Mouse (Mus musculus): Measurements from ENCODE around the gene Dab1. TPM values are rescaled to one million over a fixed set of nuclear protein-coding genes. Genes with fewer than 3 reads are reported as not detected.

Gene Dab1
- polyA plus RNA-seq, 1 experiment from 2014 or later, result 114 TPM

- ATAC-seq, result no peak
- Histone ChIP-seq H3K27me3 (no peaks in the 10 kb centered on the region), H3K36me3 (no peaks in the 10 kb centered on the region), H3K9ac (replicated peaks) (no peak overlapping the region), H3K27ac (no peak overlapping the region), H3K4me3 (replicated peaks) (no peak overlapping the region), H3K4me1 (replicated peaks) (peaks cover 33% of the 10 kb centered on the region), H3K9me3 (no peaks in the 10 kb centered on the region), H3K4me2 (replicated peaks) (no peak overlapping the region)
- 69% methylated on average over 5 of the region's 5 CpGs for WGBS
Observed at GRCm38 (mm10) chr4:104066901-104067300, 447.7 kb downstream of the Dab1 start.

DNA sequence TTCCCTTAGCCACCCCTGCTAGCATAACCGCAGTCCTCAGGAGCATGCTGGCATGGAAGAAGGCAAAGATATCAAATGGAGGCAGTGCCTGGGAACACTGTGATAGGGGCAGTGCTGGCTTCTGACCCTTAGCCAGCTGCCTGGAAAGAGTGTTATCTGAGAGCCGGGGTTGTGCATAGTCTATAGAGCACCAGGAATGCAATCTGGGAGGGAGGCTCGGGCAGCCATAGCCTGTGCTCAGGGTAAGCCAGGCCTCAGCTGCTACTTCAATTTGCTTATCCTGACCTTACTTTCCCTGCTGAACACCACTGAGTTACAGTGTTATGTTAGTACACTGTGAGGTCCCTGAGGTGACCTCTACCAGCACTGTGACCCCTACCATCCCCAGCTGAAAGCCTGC, 448.6 kb downstream of the Dab1 start:
- Histone ChIP-seq H3K4me3 (replicated peaks) (no peak overlapping the region), H3K27me3 (0 out of 2 replicates have a peak, but pooled peaks cover under 1% of the 10 kb centered on the region), H3K4me1 (replicated peaks) (peaks cover 34% of the 10 kb centered on the region), H3K27ac (no peak overlapping the region), H3K4me2 (replicated peaks) (no peak overlapping the region), H3K9ac (replicated peaks) (no peak overlapping the region), H3K36me3 (no peaks in the 10 kb centered on the region), H3K9me3 (no peaks in the 10 kb centered on the region)
- 45% methylated on average over 3 of the region's 3 CpGs for WGBS
- ATAC-seq, result peak; percentile 40; the same call in 1 of the 2 replicates

- H3K9ac ChIP-seq (replicated peaks), result no peak overlapping the region
- WGBS, result 46% methylated on average over 10 of the region's 10 CpGs
- H3K9me3 ChIP-seq, result no peaks in the 10 kb centered on the region
- no peak overlapping the region for H3K27ac ChIP-seq
- 0 out of 2 replicates have a peak, but pooled peaks cover 6% of the 10 kb centered on the region for H3K27me3 ChIP-seq
- ATAC-seq, result no peak
- no peak overlapping the region for H3K4me2 ChIP-seq (replicated peaks)
- H3K4me3 ChIP-seq (replicated peaks), result no peak overlapping the region
- peaks cover 41% of the 10 kb centered on the region for H3K4me1 ChIP-seq (replicated peaks)
- no peaks in the 10 kb centered on the region for H3K36me3 ChIP-seq
Observed at GRCm38 (mm10) chr4:104071296-104071695, 452.1 kb downstream of the Dab1 start.

GRCm38 (mm10) chr4:104073920-104074459, 454.8 kb downstream of the Dab1 start:
- Histone ChIP-seq H3K4me3 (replicated peaks) (no peak overlapping the region), H3K9me3 (no peaks in the 10 kb centered on the region), H3K36me3 (no peaks in the 10 kb centered on the region), H3K4me1 (replicated peaks) (peaks cover 28% of the 10 kb centered on the region), H3K27ac (no peak overlapping the region), H3K4me2 (replicated peaks) (no peak overlapping the region), H3K9ac (replicated peaks) (no peak overlapping the region), H3K27me3 (0 out of 2 replicates have a peak, but pooled peaks cover 6% of the 10 kb centered on the region)
- 0 out of 2 replicates have a peak, but pooled peaks have one; percentile 50 for ATAC-seq
- WGBS, result 9% methylated on average over 7 of the region's 7 CpGs

DNA sequence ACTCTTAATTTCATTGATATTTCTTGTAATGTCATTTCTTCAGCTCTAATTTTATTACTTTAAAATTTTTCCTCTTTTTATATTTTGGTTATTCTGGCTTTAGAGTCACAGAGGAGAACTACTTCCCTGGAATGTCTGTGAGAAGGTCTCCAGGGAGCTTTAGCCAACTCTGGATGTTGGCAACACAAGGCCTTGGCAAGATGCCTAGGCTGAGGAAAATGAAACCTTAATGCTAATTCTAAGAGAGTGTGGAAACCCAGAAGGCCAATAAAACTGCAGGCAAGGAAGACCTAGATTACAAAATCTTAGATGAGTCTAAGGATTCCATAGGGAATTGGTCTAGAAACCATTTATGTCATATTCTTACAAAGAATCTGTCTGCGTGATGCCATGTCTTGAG, 458.6 kb downstream of the Dab1 start:
- Histone ChIP-seq H3K9ac (replicated peaks) (no peak overlapping the region), H3K4me2 (replicated peaks) (no peak overlapping the region), H3K9me3 (no peaks in the 10 kb centered on the region), H3K27me3 (0 out of 2 replicates have a peak, but pooled peaks cover 5% of the 10 kb centered on the region), H3K27ac (no peak overlapping the region), H3K36me3 (no peaks in the 10 kb centered on the region), H3K4me1 (replicated peaks) (peaks cover 14% of the 10 kb centered on the region), H3K4me3 (replicated peaks) (no peak overlapping the region)
- 84% methylated on average over 1 of the region's 1 CpGs for WGBS
- no peak for ATAC-seq

GRCm38 (mm10) chr4:104106299-104106698, 487.1 kb downstream of the Dab1 start:
- no peak overlapping the region for H3K9ac ChIP-seq (replicated peaks)
- H3K27me3 ChIP-seq, result no peaks in the 10 kb centered on the region
- H3K4me3 ChIP-seq (replicated peaks), result no peak overlapping the region
- no peaks in the 10 kb centered on the region for H3K36me3 ChIP-seq
- WGBS, result 76% methylated on average over 6 of the region's 6 CpGs
- H3K4me1 ChIP-seq (replicated peaks), result no peaks in the 10 kb centered on the region
- H3K27ac ChIP-seq, result no peak overlapping the region
- no peaks in the 10 kb centered on the region for H3K9me3 ChIP-seq
- no peak for ATAC-seq
- no peak overlapping the region for H3K4me2 ChIP-seq (replicated peaks)

DNA sequence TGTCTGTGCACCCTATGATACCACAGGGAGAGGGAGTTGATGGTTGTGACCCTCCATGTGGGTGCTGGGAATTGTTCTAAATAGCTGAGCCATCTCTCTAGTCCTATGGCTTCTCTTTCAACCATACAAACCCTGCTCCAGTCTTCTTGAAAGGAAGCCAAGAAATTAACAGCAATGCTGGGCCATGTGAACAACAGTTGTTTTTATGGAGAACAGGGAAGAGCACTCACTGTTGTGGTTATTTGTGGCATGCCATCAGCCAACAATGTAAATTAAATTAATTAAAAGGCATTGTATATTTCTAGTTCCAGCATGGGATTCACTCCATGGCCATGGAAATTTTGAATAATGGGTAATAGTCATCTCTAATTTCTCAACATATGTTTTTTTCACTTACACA, 492.5 kb downstream of the Dab1 start:
- no peak overlapping the region for H3K4me2 ChIP-seq (replicated peaks)
- H3K4me3 ChIP-seq (replicated peaks), result no peak overlapping the region
- no peaks in the 10 kb centered on the region for H3K9me3 ChIP-seq
- peaks cover 10% of the 10 kb centered on the region; the same call in 1 of the 2 replicates for H3K4me1 ChIP-seq (replicated peaks)
- no peak overlapping the region for H3K9ac ChIP-seq (replicated peaks)
- H3K27ac ChIP-seq, result no peak overlapping the region
- no peaks in the 10 kb centered on the region for H3K36me3 ChIP-seq
- ATAC-seq, result no peak
- no peaks in the 10 kb centered on the region for H3K27me3 ChIP-seq

DNA sequence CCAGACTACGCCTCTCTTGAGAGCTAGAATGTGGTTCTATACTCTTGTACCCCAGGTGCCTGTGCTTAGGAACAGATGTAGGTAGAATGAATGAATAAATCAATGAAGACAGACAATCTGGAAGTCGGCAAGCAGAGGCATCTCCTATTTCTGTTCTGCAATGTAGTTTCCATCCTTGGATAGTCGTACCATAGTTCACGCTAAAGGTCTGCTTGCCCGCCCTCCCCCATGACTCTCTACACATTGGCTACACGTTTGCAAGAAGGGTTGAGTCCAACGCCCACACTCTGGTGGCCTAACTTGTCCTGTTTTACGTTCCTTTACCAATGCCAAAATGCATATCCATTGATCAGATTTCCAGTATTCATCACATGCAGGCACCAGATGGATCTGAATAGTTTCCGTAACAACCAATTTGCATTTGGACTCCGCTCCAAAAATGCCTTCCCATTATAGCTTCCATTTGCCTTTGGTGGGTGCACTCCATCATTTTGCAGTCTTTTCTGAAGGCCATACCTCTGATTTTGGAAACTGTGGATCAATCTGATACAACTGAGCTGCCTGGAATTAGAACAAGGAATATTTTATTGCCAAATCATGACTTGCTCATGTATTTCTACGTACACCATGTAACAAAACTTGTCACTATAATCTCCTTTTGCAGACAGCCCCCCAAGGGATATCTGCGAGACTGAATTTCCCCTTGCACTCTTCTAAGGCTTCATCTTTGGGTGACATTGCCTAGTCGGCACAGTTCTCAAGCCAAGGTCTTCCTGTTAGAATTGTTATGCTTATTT, 494.2 kb downstream of the Dab1 start:
- Histone ChIP-seq H3K27ac (no peak overlapping the region), H3K4me2 (replicated peaks) (no peak overlapping the region), H3K4me3 (replicated peaks) (no peak overlapping the region), H3K9ac (replicated peaks) (no peak overlapping the region), H3K4me1 (replicated peaks) (peaks cover 10% of the 10 kb centered on the region; the same call in 1 of the 2 replicates), H3K27me3 (no peaks in the 10 kb centered on the region), H3K36me3 (no peaks in the 10 kb centered on the region), H3K9me3 (no peaks in the 10 kb centered on the region)
- 72% methylated on average over 13 of the region's 13 CpGs for WGBS
- no peak for ATAC-seq

GRCm38 (mm10) chr4:104114006-104114361, 494.8 kb downstream of the Dab1 start:
- WGBS, result 75% methylated on average over 6 of the region's 6 CpGs
- H3K9ac ChIP-seq (replicated peaks), result no peak overlapping the region
- H3K27ac ChIP-seq, result no peak overlapping the region
- no peaks in the 10 kb centered on the region for H3K9me3 ChIP-seq
- H3K36me3 ChIP-seq, result no peaks in the 10 kb centered on the region
- H3K4me2 ChIP-seq (replicated peaks), result no peak overlapping the region
- peaks cover 10% of the 10 kb centered on the region; the same call in 1 of the 2 replicates for H3K4me1 ChIP-seq (replicated peaks)
- no peak for ATAC-seq
- no peaks in the 10 kb centered on the region for H3K27me3 ChIP-seq
- H3K4me3 ChIP-seq (replicated peaks), result no peak overlapping the region

- ATAC-seq, result no peak
- H3K9ac ChIP-seq (replicated peaks), result no peak overlapping the region
- WGBS, result 83% methylated on average over 4 of the region's 4 CpGs
- H3K27ac ChIP-seq, result no peak overlapping the region
- H3K9me3 ChIP-seq, result no peaks in the 10 kb centered on the region
- no peak overlapping the region for H3K4me3 ChIP-seq (replicated peaks)
- no peaks in the 10 kb centered on the region for H3K27me3 ChIP-seq
- no peak overlapping the region for H3K4me2 ChIP-seq (replicated peaks)
- H3K36me3 ChIP-seq, result no peaks in the 10 kb centered on the region
- no peaks in the 10 kb centered on the region for H3K4me1 ChIP-seq (replicated peaks)
Observed at GRCm38 (mm10) chr4:104120108-104120507, 500.9 kb downstream of the Dab1 start.

- no peaks in the 10 kb centered on the region for H3K4me1 ChIP-seq (replicated peaks)
- WGBS, result 95% methylated on average over 5 of the region's 5 CpGs
- H3K4me2 ChIP-seq (replicated peaks), result no peak overlapping the region
- H3K36me3 ChIP-seq, result no peaks in the 10 kb centered on the region
- no peak overlapping the region for H3K9ac ChIP-seq (replicated peaks)
- no peak overlapping the region for H3K4me3 ChIP-seq (replicated peaks)
- no peaks in the 10 kb centered on the region for H3K27me3 ChIP-seq
- ATAC-seq, result no peak
- no peak overlapping the region for H3K27ac ChIP-seq
- no peaks in the 10 kb centered on the region for H3K9me3 ChIP-seq
Observed at GRCm38 (mm10) chr4:104121959-104122358, 502.8 kb downstream of the Dab1 start.

- Histone ChIP-seq H3K27ac (no peak overlapping the region), H3K9ac (replicated peaks) (no peak overlapping the region), H3K4me2 (replicated peaks) (no peak overlapping the region), H3K9me3 (no peaks in the 10 kb centered on the region), H3K4me3 (replicated peaks) (no peak overlapping the region), H3K4me1 (replicated peaks) (no peaks in the 10 kb centered on the region), H3K27me3 (no peaks in the 10 kb centered on the region), H3K36me3 (no peaks in the 10 kb centered on the region)
- WGBS, result 88% methylated on average over 1 of the region's 1 CpGs
- no peak for ATAC-seq
Observed at GRCm38 (mm10) chr4:104122364-104122763, 503.2 kb downstream of the Dab1 start.
